Mouse (Mus musculus) spleen, postnatal 10 days (tissue): ENCODE measurements around the gene Pdss2.
A peak's percentile ranks its signal among the peaks of the same experiment; 100 is the strongest.

Experiments
- DNase-seq, 2 experiments: peaks; one replicate each; pipeline ENCODE4 v3.0.0; 2021 to 2022; ENCODE audit warnings: low spot score in 2 of 2

Pdss2 gene

DNA sequence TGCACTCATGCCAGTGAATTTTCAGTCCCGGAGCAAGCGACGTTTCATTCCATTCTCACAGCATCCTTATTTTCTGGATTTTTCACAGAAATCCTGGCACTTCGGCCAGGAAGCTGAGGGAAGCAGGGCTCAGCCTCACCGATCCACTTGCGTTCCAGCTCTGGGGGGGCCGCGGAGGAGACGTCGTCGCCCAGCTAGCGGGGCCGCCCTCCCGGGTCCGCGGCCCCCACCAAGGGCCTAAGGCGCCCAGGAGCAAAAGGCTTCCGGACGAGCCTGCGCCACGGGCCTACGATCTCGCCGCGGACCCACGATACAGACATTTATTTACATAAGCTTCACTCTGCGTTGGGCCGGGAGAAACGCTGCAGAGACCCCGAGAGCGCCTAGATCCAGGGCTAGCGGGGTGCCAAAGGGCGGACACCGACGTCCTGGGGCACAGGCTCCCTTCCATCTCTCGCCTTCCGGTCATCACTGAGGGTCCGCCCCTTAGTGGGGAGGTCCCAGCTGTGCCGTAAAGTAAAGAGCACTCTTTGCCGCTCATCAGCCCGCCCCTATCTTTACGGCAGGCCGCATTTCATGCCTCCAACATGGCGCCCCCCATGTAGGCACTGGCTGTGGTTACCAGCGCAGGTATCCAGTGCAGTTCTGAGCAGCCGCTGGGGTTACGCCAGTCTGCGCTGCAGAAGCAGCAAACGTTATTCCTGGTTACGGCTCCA lies at the start of gene Pdss2:
Gene Pdss2 (plus strand): TSS at position 577 of the 716 bp plus-strand sequence.
- DNase-seq, result peak; percentile 84 to 94

DNA sequence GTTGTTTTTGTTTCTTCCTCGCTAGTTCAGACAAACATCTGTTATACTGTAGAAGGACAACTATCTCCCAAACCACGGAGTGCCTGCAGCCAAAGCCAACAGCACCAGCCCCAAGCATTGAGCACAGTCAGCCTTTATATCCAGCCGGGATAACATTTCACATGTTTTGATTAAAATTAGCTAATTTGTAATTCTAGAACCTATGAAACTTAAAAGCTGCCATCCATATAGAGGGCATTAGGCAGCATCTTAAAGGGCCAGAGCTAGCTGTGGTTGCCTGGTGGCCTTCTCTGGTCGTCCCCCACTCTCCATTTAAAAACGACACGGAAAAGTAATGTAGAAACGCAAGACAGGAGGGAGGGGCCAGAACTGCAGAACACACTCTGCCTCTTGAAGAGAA lies 49.2 kb upstream of the Pdss2 start:
- no peak for DNase-seq

DNA sequence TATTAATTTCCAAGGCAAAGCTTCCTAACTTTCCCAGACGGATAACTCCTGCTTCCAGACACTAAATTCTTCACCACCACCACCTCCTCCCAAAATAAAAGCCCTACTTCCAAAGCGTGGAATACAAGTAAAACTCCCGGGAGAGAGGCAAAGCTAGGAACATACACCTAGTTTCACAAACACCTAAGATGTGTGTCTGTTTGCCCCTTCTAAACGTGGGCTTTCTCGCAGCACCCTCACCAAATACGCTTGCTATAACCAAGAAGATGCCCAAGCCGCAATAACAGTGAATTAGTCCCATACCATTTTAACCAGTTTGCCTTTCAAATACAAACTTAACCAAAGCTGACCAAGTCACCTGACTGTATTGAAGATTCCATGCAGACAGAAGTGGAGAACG lies 48.7 kb upstream of the Pdss2 start:
- no peak for DNase-seq

DNA sequence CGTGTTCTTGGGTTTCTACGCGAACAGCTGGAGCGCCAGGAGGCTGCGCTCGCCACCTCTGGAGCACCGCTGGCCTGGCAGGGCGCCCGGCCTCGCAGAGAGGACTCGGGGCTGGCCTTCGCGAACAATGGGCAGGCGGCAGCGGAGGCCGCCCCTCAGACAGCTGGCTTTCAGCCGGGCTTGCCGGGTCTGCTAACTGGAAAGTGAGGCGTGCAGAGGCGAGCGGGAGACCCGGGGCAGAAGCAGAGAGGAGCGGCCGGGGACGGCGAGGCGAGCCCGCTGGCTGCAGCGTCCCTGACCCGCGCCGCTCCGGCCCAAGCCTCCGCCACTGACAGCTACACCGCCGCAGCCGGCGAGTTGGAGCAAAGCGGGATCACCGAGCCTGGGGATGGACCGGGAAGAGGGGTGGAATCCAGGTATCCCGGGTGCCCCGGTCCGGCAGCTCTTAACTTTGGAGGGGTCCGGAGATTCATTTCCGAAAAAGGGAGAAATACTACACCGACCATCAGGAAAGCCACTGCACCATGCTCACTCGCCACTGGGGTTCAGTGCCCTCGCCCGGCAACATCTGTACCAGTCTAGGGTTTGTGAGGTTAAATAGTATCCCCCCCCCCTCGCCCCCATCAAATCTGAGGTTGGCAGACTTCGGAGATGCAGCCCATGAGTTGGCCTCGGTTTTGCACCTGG lies 48.0 kb upstream of the Pdss2 start:
- peak; percentile 6 to 22 for DNase-seq

DNA sequence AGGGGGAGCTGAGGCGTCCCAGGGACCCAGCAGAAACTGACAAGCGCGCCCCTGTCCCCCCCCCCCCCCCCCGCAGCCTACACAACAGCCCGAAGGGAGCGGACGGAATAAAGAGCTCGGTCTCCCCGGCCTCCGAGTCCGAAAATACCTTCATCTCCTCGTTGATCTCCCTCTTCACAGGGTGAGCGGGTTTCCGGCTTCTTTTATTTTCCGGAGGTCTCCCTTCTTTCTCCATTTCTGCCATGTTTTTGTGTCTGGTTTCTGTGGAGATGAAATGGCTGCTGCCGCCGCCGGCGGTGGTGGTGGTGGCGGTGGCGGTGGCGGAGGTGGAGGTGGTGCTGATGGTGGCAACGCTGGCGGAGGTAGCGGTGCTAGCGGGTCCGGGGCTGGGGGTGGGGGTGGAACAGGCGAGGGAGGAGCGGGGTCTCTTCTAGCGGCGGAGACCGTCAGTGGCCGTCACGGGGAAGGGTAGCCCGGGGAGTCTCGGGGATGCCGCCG lies 47.4 kb upstream of the Pdss2 start:
- peak in 1 of 2 experiments; percentile 5 for DNase-seq

DNA sequence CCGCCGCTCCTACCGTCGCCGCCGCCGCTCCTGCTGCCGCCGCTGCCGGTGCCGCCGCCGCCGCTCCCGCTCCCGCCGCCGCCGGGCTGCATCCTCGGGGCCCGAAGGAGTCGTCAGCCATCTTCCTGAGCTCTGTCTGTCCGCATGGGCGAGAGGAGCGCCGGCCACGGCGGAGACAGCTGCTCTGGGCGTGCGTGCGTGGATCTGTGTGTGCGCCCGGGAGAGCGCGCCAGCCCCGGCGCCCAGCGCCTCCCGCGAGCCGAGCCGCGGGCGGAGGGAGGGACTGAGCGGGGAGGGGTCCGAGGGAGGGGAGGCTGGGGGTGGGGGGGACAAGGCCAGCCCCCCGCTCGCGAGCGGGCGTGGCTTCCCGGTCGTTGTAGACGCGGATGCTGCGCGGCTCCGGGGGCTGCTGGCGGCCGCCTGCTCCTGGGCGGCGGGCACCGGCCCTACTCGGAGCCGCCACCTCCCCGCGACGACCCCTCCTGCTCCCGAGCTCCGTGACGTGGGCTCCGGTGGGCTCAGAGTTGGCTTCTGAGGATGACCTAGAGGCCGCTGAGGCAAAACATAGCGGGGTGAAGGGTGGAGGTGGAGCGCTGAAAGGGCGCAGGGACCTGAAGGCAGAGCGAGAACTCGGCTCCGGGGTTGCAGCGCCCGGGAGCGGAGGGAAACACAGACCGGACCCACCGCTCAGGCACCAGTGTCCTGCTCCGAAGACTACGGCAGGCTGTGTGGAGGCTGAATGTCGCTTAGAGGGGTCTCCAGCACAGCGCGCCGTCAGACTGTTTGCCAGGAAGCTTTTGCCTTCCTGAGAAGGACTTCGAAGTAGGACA lies 46.7 kb upstream of the Pdss2 start, which contains the start of the genes Sobp and 9030612E09Rik:
Gene Sobp (minus strand): TSS at position 205 of the 830 bp plus-strand sequence.
Gene 9030612E09Rik (plus strand): TSS at position 379 of the 830 bp plus-strand sequence.
- peak; percentile 6 to 16 for DNase-seq

DNA sequence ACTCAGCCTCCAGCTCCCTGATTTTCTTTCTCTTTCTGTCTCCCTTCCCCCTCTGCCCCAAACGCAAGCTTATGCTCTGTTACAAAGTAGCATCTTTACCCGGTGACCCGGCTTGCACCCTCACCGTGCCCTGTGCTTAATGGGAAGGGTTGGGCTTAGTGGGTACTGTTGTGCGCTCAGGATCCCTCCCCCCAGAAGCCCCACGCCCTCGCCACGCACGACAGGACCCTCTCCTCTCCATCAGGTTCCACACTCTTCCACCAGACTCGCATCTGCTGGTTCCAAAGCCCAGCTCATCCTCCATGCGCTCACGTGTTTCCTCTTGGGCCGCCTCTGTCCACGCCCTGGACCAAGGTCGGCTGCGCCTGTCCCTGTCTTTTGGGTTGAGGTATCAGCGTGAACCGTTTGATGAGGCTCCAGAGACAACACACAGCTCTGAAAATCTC lies 46.1 kb upstream of the Pdss2 start:
- DNase-seq, result no peak

DNA sequence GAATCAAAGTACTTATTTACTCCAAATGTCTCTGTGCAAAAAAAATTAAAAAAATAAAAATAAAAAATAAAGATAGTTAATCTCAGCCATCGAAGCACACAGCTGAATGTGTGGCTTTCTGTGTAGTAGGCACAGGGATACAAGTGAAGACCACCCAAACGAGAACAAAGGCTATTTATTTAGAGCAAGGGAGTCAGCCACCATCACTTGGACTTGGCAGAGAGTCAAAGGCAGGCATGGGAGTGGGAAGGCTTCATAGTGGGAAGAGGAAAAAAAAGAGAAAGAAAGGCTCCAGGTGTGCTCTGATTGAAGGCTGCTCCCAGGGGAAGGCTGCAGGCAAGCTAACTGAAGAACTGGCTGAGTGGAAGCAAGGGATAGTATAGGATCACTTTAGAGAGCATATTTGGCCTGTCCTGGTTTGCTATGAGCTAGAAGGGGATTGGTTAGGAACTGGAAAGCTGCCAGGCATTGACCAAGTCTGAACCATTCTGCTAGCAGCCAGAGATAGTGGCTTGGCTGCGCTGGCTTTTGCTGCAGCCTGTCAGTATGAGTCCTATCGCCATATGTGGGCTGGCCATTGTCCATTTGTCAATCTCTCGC lies 40.9 kb upstream of the Pdss2 start:
- DNase-seq, result no peak

DNA sequence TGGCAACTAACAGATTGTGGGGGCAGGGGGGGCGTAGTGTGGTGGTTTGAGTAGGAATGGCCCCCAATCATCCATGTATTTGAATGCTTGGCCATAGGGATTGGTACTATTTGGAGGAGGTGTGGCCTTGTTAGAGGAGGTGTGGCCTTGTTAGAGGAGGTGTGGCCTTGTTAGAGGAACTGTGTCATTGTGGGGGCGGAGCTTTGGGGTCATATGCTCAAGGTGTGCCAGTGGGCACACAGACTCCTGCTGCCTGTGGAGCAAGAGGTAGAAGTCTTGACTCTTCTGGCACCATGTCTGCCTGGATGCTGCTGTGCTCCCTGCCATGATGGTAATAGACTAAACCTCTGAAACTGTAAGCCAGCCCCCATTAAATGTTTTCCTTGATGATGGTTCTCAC lies 21.1 kb upstream of the Pdss2 start:
- DNase-seq, result no peak

DNA sequence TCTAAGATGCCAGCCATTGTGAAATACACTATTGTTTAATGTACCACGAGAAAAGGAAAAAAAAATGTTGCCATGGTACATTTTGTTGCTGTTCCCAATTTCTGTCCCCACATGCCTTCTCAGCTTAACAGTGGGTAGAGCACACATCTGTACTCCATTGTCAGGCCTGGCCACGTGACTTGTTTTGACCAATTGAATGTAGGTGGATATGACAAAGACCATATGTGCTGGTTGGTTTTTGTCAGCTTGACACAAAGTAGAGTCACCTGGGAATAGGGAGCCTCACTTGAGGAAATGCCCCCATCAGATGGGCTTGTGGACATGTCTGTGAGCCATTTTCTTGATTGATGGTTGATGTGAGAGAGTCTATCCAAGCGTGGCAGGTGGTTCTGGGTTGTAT lies 17.4 kb upstream of the Pdss2 start:
- DNase-seq, result no peak

DNA sequence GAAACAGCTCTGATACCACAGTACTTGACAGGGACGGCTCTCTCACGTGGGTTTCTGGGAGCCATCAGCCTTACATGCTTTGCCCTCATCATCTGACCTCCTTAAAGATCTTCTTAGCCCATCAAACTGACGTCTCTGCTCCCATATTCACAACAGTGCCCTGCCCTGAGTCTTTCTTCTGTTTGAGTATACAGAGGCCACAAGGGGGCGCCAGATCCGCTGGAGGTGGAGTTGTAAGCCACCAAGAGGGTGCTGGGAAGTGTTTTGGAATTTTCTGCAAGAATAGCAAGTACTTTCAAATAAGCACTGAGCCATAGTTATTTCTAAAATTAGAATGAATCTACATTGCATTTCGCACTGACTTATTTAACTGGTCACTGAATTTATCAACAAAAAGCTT lies 9.4 kb upstream of the Pdss2 start:
- peak; percentile 47 to 79 for DNase-seq

DNA sequence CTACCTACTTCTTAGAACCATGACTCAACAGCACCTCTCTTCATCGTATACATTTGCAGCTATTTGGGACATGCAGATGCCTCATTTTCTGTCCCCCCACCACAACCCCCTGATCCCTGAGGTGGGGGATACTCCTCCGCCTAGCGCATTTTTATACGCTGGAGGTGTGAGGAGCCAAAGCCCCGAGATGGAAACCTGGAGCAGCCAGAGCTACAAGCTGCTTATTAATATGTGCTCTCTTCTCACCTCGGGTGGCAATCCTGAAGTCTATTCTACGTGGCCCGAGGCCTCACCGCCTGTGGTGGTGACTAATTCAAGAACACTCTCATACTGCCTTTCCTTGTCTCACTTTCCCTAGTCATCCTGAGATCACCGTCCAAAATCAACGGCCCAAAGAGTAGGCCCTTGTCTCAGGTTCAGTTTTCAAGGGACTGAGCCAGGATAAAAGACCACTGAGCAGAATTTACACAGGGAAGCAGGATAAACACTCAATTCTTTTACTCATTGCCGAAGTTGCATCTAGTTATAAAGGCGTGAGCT lies 3.9 kb upstream of the Pdss2 start:
- DNase-seq, result no peak

DNA sequence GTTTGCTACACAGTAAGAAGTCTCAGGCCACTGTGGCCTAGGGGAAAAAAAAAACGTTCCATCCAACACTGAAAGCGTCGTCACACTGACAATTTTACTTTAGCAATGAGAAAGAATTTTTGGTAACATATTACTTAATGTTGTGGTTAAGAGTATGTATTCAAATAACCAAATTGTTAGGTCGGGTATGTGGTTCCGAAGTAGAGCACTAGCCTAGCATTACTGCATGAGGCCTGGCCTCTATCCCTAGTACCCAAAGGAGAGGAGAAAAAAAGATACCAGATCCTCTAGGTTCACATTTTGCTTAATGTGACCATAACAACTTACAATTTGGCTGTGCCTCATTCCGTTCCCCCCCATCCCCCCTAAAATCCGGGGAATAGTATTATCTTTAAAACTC lies 807 bp upstream of the Pdss2 start:
- DNase-seq, result no peak

DNA sequence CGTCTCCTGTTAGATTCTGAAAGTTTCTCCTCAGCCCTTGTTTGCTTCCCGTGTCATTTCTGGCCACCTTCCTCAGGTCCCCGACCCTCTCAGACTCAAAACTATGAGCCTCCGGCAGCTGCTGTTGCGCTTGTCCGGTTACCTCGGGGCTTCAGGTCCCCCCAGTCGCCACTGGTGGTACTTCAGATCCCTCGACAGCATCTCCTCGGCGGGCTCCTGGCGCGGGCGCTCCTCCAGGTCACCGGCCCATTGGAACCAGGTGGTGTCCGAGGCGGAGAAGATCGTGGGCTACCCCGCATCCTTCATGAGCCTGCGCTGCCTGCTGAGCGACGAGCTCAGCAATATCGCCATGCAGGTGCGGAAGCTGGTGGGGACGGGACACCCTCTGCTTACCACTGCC lies 373 bp downstream of the Pdss2 start:
- DNase-seq, result peak in 1 of 2 experiments; percentile 56

DNA sequence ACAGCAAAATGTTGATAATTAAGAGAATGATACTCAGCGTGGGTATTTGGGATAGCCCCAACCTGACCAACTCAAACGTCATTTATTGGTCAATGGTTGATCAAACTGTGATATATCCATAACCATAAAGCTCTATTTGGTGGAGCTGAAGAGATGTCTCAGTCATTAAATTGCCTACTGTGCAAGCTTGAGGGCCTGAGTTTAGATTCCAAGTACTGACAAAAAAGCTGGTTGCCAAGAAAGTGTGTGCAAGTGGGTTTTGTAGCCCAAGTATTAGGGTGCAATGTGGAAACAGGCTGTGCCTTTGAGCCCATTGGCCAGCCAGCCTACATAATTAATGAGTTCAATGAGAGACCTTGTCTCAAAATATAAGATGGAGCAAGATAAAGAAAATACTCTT lies 2.1 kb downstream of the Pdss2 start:
- DNase-seq, result no peak

DNA sequence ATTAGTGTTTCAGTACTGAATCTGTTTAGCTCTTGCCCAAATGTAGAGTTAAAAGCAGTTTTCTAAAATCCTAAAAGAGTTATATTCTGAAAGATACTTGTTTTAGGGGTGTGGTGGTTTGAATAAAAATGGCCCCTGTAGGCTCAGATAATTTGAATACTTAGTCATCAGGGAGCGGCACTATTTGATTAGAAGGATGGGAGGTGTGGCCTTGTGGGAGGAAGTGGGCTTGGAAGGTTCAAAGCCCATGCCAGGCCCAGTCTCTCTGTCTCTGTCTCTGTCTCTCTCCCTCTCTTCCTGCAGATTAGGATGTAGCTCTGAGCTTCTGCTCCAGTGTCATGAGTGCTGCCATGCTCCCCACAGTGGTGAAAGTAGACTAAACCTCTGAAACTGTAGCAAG lies 5.1 kb downstream of the Pdss2 start:
- no peak for DNase-seq

DNA sequence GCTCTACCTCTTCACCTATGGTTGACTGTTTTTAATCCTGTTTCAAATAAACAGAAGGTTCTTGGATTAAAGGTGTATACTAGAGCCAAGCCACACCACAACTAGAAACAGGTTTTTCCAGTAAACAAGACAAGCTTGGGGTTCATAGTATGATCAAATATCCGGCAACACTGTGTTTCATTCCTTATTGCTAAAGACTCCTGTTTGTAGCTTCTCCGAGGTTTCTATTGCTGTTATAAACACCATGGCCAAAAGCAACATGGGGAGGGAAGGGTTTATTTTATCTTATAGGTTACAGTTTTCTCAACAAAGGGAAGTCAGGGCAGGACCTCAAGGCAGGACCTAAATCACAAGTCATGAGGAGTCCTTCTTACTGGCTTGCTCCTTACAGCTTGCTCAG lies 8.0 kb downstream of the Pdss2 start:
- no peak for DNase-seq

DNA sequence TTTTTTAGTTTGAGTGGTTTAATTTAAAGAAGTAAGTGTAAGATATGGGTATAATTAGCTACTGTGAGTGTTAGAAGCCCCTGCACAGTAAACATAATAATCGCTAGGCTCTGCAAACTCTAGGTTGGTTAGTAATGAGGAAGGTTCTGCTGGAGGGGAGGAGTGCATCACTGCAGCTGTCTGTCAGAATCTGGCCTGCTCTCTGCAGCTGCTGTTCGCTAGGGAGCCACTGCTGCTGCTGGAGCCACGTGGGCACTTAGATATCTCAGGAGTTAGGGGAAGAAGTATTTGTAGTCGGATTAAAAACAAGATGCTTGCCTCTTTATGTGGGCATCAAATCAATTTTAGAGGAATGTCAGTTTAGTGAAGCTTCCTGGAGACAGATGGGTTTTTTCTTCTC lies 13.2 kb downstream of the Pdss2 start:
- DNase-seq, result no peak

DNA sequence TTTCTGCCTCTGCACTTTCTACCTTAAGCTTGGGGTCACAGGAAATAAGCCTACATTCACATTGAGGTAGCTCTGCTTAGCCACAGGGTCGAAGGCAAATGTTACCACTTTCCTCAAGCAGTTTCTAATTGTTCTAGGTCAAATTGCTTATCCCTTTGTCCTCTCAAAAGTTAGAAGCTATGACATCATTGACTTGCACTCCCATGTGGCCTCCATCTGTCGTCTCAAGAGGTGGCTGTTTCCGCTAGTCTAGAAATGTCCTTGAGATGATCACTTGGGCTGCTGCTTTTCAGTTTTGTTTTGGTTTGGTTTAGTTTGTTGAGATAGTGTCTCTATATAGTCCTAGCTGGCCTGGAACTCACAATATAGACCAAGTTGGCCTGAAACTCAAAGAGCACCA lies 13.7 kb downstream of the Pdss2 start:
- no peak for DNase-seq

DNA sequence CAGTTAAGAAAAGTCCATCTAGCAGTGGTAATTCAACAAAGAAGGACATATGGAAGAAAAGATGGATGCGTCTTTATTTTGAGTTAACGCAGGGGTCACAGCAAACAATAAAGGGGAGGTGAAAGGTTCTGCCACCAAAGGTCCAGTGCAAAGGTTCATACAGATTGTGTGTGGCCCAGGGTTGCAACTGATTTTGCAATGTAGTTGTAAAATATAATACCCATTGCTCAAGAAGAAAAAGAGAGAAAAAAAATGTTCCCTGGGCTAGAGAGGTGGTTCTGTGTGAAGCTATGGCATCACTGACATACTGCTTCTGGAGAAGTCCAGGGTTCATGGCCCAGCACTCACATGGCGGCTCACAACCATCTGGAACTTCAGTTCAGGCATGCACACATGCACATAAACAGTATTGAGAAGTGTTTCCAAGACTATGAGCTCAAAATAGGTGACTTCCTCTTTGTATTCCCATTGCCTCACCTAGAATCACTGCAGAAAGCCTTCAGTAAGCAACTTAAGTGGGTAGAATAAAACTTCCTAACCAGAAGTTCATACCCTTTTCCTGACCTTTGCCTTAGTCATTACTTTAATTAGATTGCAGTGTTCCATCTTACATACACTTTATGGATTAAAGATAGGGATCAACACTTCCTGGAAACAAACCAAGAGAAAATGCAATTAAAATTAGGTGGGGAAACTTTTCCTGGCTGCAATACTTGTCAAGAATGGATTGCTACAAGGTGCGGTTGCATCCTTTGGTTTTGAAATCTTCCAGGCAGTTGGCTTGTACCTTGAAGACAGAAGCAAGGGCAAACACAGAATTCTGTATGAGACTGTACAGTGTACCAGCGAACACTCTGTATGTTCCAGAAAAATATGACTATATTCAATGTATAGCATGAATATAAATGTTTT lies 14.7 kb downstream of the Pdss2 start:
- no peak for DNase-seq
